Mouse (Mus musculus) adrenal gland (tissue): ENCODE results near the gene Immp1l.

Experiments used
- intact Hi-C: fragments of 180-260 bp; cut with DNase I; formaldehyde crosslinking; loops from one replicate; pipeline ENCODE4 v1.15.1; 2025
- long read RNA-seq, 2 experiments: library from polyadenylated mRNA; unstranded; transcript quantifications; one replicate each; pipeline ENCODE4 v2.0.0; 2020; ENCODE audit warnings: borderline replicate concordance in 1 of 2; ENCODE audit not compliant: insufficient replicate concordance in 1 of 2

Immp1l gene
- long read RNA-seq, experiment 1, transcript Immp1l-201 (7 exons, 955 nt) = major isoform, 66 of 80 reads
- long read RNA-seq, experiment 1, partial matches to known transcripts = 4 of 80 reads
- long read RNA-seq, experiment 1, other reads (novel, unspliced or antisense) = 10 of 80 reads
- long read RNA-seq, experiment 2, transcript Immp1l-201 (7 exons, 955 nt) = major isoform, 64 of 78 reads
- long read RNA-seq, experiment 2, partial matches to known transcripts = 5 of 78 reads
- long read RNA-seq, experiment 2, other reads (novel, unspliced or antisense) = 9 of 78 reads

GRCm38 (mm10) chr2:105903896-105904756 lies at the start of gene Immp1l, which contains the start of gene Elp4:
Gene Immp1l (plus strand): TSS chr2:105904638.
Gene Elp4 (minus strand): TSS chr2:105904564.
- intact Hi-C loops = no loop called here

- intact Hi-C loops = no loop called here
Observed at GRCm38 (mm10) chr2:105854740-105855139, 49.7 kb upstream of the Immp1l start.

- intact Hi-C loops = no loop called here
Observed at GRCm38 (mm10) chr2:105873403-105873802, 31.0 kb upstream of the Immp1l start.

- intact Hi-C loops = no loop called here
Observed at GRCm38 (mm10) chr2:105890816-105891215, 13.6 kb upstream of the Immp1l start.

GRCm38 (mm10) chr2:105904757-105905146 lies 314 bp downstream of the Immp1l start:
- intact Hi-C loops = no loop called here

GRCm38 (mm10) chr2:105908351-105908750 lies 3.9 kb downstream of the Immp1l start:
- intact Hi-C loops = no loop called here

GRCm38 (mm10) chr2:105910611-105911010 lies 6.2 kb downstream of the Immp1l start:
- intact Hi-C loops = no loop called here

GRCm38 (mm10) chr2:105913655-105914366 lies 9.4 kb downstream of the Immp1l start:
- intact Hi-C loops = no loop called here

- intact Hi-C loops = no loop called here
Observed at GRCm38 (mm10) chr2:105916671-105917070, 12.2 kb downstream of the Immp1l start.

GRCm38 (mm10) chr2:105917623-105918346 lies 13.3 kb downstream of the Immp1l start:
- intact Hi-C loops = no loop called here

- intact Hi-C loops = no loop called here
Observed at GRCm38 (mm10) chr2:105950131-105950530, 45.7 kb downstream of the Immp1l start.

GRCm38 (mm10) chr2:105951350-105951940 lies 47.0 kb downstream of the Immp1l start:
- intact Hi-C loops = no loop called here

- intact Hi-C loops = no loop called here
Observed at GRCm38 (mm10) chr2:105953862-105954261, 49.4 kb downstream of the Immp1l start.

GRCm38 (mm10) chr2:105963447-105963846 lies 59.0 kb downstream of the Immp1l start:
- intact Hi-C loops = no loop called here

- intact Hi-C loops = no loop called here
Observed at GRCm38 (mm10) chr2:105973941-105974340, 69.5 kb downstream of the Immp1l start.

- intact Hi-C loops = no loop called here
Observed at GRCm38 (mm10) chr2:105978065-105978464, 73.6 kb downstream of the Immp1l start.

- intact Hi-C loops = loop anchor here (5.0 kb wide), 1 partner anchor 463 kb away; no protein-coding TSS in a partner anchor
Observed at GRCm38 (mm10) chr2:105985206-105985605, 80.8 kb downstream of the Immp1l start.

GRCm38 (mm10) chr2:105987131-105987530 lies 82.7 kb downstream of the Immp1l start:
- intact Hi-C loops = loop anchor here (5.0 kb wide), 1 partner anchor 465 kb away; no protein-coding TSS in a partner anchor

GRCm38 (mm10) chr2:105987999-105988398 lies 83.6 kb downstream of the Immp1l start:
- intact Hi-C loops = loop anchor here (5.0 kb wide), 1 partner anchor 466 kb away; no protein-coding TSS in a partner anchor
